Mouse (Mus musculus): ENCODE measurements around the gene Grcc10. TPM values are rescaled to one million over a fixed set of nuclear protein-coding genes. Genes with fewer than 3 reads are reported as not detected.

Gene Grcc10
- polyA plus RNA-seq, 1 experiment from 2014 or later, result 445 TPM

DNA sequence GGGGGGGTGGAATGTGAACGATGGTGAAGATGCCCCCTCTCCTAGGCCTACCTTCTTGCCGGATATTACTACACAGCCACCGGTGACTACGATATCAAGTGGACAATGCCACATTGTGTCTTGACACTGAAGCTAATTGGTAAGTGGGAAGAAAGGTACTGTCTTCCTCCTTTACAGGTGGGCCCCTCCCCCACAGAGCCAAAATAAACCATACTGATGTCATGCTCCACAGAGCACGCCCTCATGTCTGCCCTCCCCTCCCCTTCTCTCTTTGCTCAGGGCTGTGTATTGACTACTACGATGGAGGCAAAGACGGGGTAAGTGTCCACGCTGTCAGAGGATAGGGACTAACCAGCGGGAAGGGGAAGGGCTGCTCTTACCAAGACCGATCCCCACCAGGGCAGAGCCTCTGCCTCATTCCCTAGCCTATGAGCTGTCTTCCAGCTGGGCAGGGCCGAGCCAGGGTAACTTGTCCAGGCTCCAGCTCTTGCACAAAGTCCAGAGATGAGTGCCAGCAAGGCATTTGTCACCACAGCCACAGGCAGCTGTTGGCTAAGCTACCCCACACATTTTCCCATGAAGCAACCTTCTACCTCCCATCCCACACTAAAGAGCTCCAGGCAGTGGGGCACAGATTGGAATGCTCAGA is 41.1 kb downstream of the Grcc10 start:
- H3K36me3 ChIP-seq, result peaks cover 62% of the 10 kb centered on the region
- WGBS, result 90% methylated on average over 11 of the region's 11 CpGs
- H3K27me3 ChIP-seq (ENCODE audit: low read depth, poor library complexity, severe bottlenecking), result no peaks in the 10 kb centered on the region
- H3K27ac ChIP-seq (replicated peaks), result no peak overlapping the region
- no peak for DNase-seq (ENCODE audit: low spot score)
- no peak overlapping the region for H3K4me3 ChIP-seq
- no peaks in the 10 kb centered on the region for H3K9me3 ChIP-seq (replicated peaks)
- 0 out of 2 replicates have a peak, but pooled peaks cover 4% of the 10 kb centered on the region for H3K4me1 ChIP-seq

DNA sequence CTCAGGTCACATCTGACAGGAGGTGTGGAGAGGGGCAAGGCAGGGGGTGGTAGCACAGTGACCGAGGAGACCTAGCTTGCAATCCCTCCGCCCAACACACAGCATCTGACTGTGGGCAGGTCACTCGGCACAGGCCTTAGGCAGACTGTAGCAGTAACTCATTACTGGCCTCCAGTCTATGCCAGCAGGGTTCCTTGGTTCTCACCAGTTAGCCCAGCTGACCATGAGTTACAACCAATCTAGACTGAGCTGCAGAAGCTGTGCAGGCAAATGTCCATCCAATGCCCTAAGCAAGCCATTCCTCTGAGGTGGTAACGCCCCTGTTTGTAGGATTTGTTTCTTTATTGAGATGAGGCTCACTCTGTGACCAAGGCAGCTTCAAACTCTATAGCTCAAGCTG is 41.8 kb downstream of the Grcc10 start:
- no peaks in the 10 kb centered on the region for H3K9me3 ChIP-seq (replicated peaks)
- DNase-seq (ENCODE audit: low spot score), result no peak
- no peaks in the 10 kb centered on the region for H3K27me3 ChIP-seq (ENCODE audit: low read depth, poor library complexity, severe bottlenecking)
- H3K27ac ChIP-seq (replicated peaks), result no peak overlapping the region
- H3K4me3 ChIP-seq, result no peak overlapping the region
- peaks cover 55% of the 10 kb centered on the region for H3K36me3 ChIP-seq
- WGBS, result 90% methylated on average over 4 of the region's 4 CpGs
- 0 out of 2 replicates have a peak, but pooled peaks cover 4% of the 10 kb centered on the region for H3K4me1 ChIP-seq

DNA sequence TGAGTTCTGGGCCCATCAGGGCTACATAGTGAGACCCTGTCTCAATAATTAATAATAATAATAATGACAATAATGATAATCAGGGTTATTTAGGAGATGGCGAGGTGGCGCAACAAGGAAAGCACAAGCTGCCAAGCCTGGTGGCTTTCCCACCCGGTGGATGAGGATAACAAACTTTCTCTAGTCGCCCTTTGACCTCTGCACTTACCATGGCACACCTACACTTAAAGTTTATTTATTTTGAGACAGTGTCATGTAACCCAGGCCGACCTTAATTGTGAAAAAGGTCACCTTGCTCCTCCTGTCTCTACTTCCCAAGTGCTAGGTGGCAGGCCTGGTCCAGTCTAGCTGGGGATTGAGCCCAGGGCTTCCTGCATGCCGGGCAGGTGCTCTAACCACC is 42.4 kb downstream of the Grcc10 start:
- no peaks in the 10 kb centered on the region for H3K27me3 ChIP-seq (ENCODE audit: low read depth, poor library complexity, severe bottlenecking)
- H3K4me3 ChIP-seq, result no peak overlapping the region
- no peaks in the 10 kb centered on the region for H3K9me3 ChIP-seq (replicated peaks)
- no peak overlapping the region for H3K27ac ChIP-seq (replicated peaks)
- H3K4me1 ChIP-seq, result 0 out of 2 replicates have a peak, but pooled peaks cover 4% of the 10 kb centered on the region
- DNase-seq (ENCODE audit: low spot score), result no peak
- H3K36me3 ChIP-seq, result peaks cover 49% of the 10 kb centered on the region
- WGBS, result 89% methylated on average over 6 of the region's 6 CpGs

DNA sequence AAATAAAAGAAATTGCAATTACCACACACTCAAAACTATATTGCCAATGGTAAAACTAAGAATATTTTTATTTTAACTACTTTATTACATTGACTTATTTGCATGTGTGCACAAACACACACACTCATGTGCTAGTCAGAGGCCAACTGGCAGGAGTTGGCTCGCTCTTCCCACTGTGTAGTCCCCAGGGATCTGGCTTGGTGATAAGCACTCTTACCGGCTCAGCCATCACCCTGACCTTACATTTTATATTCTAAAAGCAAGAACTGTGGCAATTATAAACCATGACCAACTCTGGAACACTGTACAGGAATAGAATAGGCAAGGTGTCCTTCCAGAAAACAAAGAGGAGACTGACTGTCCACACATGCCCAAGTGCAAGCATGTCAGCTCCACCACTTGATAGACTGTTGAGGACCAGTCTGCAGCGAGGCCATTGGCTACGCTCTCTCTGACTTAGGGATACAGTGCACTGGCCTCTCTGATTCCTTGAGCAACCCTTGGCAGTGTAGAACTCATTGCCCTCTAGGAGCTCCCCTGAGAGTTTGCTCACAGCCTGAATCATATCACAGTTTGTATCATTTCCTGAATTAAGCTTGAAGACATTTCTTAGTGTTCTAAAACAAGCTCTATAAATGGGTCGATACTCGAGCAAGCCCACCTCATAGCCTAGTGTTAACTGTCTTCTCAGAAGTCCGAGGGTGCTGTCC is 44.6 kb downstream of the Grcc10 start:
- Histone ChIP-seq H3K36me3 (peaks cover 27% of the 10 kb centered on the region), H3K4me1 (0 out of 2 replicates have a peak, but pooled peaks cover 4% of the 10 kb centered on the region), H3K4me3 (no peak overlapping the region), H3K27me3 (ENCODE audit: low read depth, poor library complexity, severe bottlenecking) (no peaks in the 10 kb centered on the region), H3K9me3 (replicated peaks) (no peaks in the 10 kb centered on the region), H3K27ac (replicated peaks) (no peak overlapping the region)
- 94% methylated on average over 7 of the region's 7 CpGs for WGBS
- DNase-seq (ENCODE audit: low spot score), result no peak

DNA sequence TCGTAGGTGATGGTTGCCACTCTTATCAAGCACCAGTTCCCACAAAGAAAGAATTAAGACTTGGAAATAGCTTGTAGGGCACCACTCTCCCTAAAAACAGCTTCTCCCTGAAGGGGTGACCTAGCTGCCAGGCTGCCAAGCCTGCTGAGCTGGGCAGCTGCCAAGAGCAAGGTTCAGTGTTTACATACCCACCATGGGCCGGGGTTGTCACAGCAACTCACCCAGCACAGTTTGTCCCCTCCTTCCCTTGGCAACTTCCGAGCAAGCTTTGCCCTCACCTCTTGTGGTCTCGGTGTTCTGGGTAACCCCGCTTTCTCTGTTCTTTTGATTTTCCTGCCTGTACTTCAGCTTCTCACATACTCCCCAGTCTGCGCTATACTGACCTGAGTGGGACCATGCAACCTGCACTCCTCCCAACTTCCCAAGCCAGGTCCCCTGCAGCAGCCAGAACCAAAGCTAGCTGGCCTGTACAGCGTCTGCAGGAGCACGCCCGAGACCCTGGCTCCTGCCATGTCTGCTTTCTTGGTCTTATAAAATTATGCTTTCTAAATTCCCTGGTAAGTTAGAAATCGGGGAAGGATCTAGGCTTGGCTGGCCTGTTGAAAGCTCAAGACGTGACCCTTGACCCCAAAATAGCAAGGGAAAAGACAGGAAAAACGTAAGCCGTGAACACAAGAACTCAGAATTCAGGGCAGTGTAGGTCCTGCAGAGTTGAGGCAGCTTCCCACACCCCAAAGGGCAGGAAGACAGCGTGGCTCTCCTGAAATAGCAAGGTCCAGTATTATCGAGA is 46.8 kb downstream of the Grcc10 start:
- WGBS, result 83% methylated on average over 15 of the region's 15 CpGs
- no peak for DNase-seq (ENCODE audit: low spot score)
- H3K9me3 ChIP-seq (replicated peaks), result no peaks in the 10 kb centered on the region

DNA sequence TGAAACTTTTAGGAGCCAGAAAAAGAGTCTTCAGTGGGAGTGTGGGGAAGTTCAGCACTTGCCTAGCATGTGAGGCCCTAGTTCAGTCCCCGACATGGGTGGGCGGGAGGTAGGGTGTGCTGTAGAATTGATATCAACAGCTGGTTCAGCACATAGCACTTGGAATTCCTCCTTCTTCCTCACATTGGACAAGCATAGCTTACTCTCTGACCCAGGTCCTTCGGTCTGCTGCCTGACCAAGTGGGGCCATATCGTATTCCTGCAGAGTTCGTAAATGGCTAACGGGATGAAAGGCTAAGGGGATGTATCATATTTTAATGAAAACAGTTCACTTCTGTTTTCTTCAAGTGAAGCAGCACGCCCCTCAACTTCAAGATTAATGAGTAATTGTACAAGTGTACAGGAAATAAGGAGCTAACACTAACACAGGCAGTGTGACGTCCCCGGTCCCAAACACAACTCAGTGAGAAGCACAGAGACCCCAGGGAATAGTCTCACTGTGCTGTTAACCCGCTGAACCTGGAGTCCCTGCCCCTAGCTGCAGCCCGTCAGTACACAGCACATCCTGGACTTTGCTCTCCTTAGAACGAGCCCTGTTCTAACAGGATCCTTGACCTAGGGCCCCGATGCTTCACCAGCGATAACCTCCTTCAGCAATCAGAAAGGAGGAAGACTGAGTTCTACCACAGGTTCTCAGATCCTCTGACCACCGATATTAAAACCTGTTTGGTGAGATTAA is 47.8 kb downstream of the Grcc10 start:
- no peak overlapping the region for H3K27ac ChIP-seq (replicated peaks)
- H3K27me3 ChIP-seq (ENCODE audit: low read depth, poor library complexity, severe bottlenecking), result no peaks in the 10 kb centered on the region
- no peaks in the 10 kb centered on the region for H3K9me3 ChIP-seq (replicated peaks)
- no peak for DNase-seq (ENCODE audit: low spot score)
- 82% methylated on average over 15 of the region's 15 CpGs for WGBS
- H3K4me3 ChIP-seq, result no peak overlapping the region
- H3K4me1 ChIP-seq, result 0 out of 2 replicates have a peak, but pooled peaks cover 4% of the 10 kb centered on the region
- no peaks in the 10 kb centered on the region for H3K36me3 ChIP-seq

More for the DNA sequence above, 46.8 kb downstream of the Grcc10 start:
- Histone ChIP-seq H3K4me3 (no peak overlapping the region), H3K4me1 (0 out of 2 replicates have a peak, but pooled peaks cover 4% of the 10 kb centered on the region), H3K27ac (replicated peaks) (no peak overlapping the region), H3K36me3 (peaks cover 5% of the 10 kb centered on the region), H3K27me3 (ENCODE audit: low read depth, poor library complexity, severe bottlenecking) (no peaks in the 10 kb centered on the region)

DNA sequence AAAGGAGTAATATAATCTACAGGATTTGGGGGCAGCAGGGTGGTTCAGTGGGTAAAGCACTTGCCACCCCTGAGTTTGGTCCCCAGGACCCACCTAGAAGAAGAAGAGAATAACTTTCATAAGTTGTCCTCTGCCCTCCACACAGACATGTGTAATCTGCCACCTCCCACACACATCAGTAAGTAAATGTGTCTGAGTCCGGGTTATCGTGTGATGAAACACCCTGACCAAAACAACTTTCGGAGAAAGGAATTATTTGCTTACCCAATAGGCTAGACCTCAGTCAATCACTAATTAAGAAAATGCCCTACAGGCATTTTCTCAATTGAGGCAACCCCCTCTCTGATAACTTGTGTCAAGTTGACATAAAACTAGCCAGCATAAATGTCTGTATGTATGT is 50.7 kb downstream of the Grcc10 start:
- Histone ChIP-seq H3K4me1 (no peaks in the 10 kb centered on the region), H3K27ac (replicated peaks) (no peak overlapping the region), H3K4me3 (no peak overlapping the region), H3K9me3 (replicated peaks) (no peaks in the 10 kb centered on the region), H3K27me3 (ENCODE audit: low read depth, poor library complexity, severe bottlenecking) (no peaks in the 10 kb centered on the region), H3K36me3 (no peaks in the 10 kb centered on the region)
- DNase-seq (ENCODE audit: low spot score), result no peak
- WGBS, result 97% methylated on average over 3 of the region's 3 CpGs

MicroRNAs within 50 kb of the gene (microRNA counts, 519-probe panel; counts per million panel counts)
- not detected for microRNA mmu-miR-141
- microRNA mmu-miR-200c, result 4,291 counts per million, percentile 21 among the panel's probes with 10 or more counts

Small RNA genes lying within 50 kb of the gene (microRNA-seq; reads per million reads assigned to microRNA genes)
- gene Mir141 (91.6 reads per million, percentile 49 among the genes with 10 or more reads in this experiment), gene Mir200c (600 reads per million, percentile 70 among the genes with 10 or more reads in this experiment)

Other genes starting within 250 kb of the Grcc10 start
- gene C1rl, start 248.3 kb downstream of the Grcc10 start, polyA plus RNA-seq (2016; fragmentation: Nextera tagmentation; extraction: Ambion mirVana), result 0.14 and 0.28 TPM in 2 replicates
- 0.06 and 0.12 TPM in 2 replicates for gene C1ra, start 229.0 kb downstream of the Grcc10 start, polyA plus RNA-seq (2016; fragmentation: Nextera tagmentation; extraction: Ambion mirVana)
- 0.17 and 0.37 TPM in 2 replicates for gene C1s1, start 199.0 kb downstream of the Grcc10 start, polyA plus RNA-seq (2016; fragmentation: Nextera tagmentation; extraction: Ambion mirVana)
- gene C1rb, start 171.1 kb downstream of the Grcc10 start, polyA plus RNA-seq (2016; fragmentation: Nextera tagmentation; extraction: Ambion mirVana), result not detected in 2 replicates
- 0.11 TPM in 1 of 2 replicates, not detected in the other for gene C1s2, start 105.3 kb downstream of the Grcc10 start, polyA plus RNA-seq (2016; fragmentation: Nextera tagmentation; extraction: Ambion mirVana)
- 35.8 and 38.7 TPM in 2 replicates for gene Lpcat3, start 78.3 kb downstream of the Grcc10 start, polyA plus RNA-seq (2016; fragmentation: Nextera tagmentation; extraction: Ambion mirVana)
- gene Emg1, start 29.2 kb downstream of the Grcc10 start, polyA plus RNA-seq (2016; fragmentation: Nextera tagmentation; extraction: Ambion mirVana), result 217 and 243 TPM in 2 replicates
- gene Phb2, start 29.0 kb downstream of the Grcc10 start, polyA plus RNA-seq (2016; fragmentation: Nextera tagmentation; extraction: Ambion mirVana), result 401 and 471 TPM in 2 replicates
- gene Ptpn6, start 2.7 kb downstream of the Grcc10 start, polyA plus RNA-seq (2016; fragmentation: Nextera tagmentation; extraction: Ambion mirVana), result 6.1 and 7.2 TPM in 2 replicates
- gene Gm45234, start 14.6 kb upstream of the Grcc10 start, polyA plus RNA-seq (2016; fragmentation: Nextera tagmentation; extraction: Ambion mirVana), result not detected in 2 replicates
- 10.2 and 10.5 TPM in 2 replicates for gene Atn1, start 15.2 kb upstream of the Grcc10 start, polyA plus RNA-seq (2016; fragmentation: Nextera tagmentation; extraction: Ambion mirVana)
- 4.6 and 6.5 TPM in 2 replicates for gene Eno2, start 28.3 kb upstream of the Grcc10 start, polyA plus RNA-seq (2016; fragmentation: Nextera tagmentation; extraction: Ambion mirVana)
- 1.3 and 1.4 TPM in 2 replicates for gene Lrrc23, start 38.4 kb upstream of the Grcc10 start, polyA plus RNA-seq (2016; fragmentation: Nextera tagmentation; extraction: Ambion mirVana)
- 8.8 and 10.0 TPM in 2 replicates for gene Spsb2, start 67.3 kb upstream of the Grcc10 start, polyA plus RNA-seq (2016; fragmentation: Nextera tagmentation; extraction: Ambion mirVana)
- gene Tpi1, start 72.9 kb upstream of the Grcc10 start, polyA plus RNA-seq (2016; fragmentation: Nextera tagmentation; extraction: Ambion mirVana), result 786 and 953 TPM in 2 replicates
- 212 and 228 TPM in 2 replicates for gene Usp5, start 88.1 kb upstream of the Grcc10 start, polyA plus RNA-seq (2016; fragmentation: Nextera tagmentation; extraction: Ambion mirVana)
- 258 and 273 TPM in 2 replicates for gene Cdca3, start 88.2 kb upstream of the Grcc10 start, polyA plus RNA-seq (2016; fragmentation: Nextera tagmentation; extraction: Ambion mirVana)
- 0.89 and 3.4 TPM in 2 replicates for gene Gnb3, start 98.9 kb upstream of the Grcc10 start, polyA plus RNA-seq (2016; fragmentation: Nextera tagmentation; extraction: Ambion mirVana)
- 8.3 and 9.9 TPM in 2 replicates for gene P3h3, start 116.4 kb upstream of the Grcc10 start, polyA plus RNA-seq (2016; fragmentation: Nextera tagmentation; extraction: Ambion mirVana)
- 2.8 and 3.6 TPM in 2 replicates for gene Gpr162, start 122.6 kb upstream of the Grcc10 start, polyA plus RNA-seq (2016; fragmentation: Nextera tagmentation; extraction: Ambion mirVana)
- 0.05 TPM in 1 of 2 replicates, not detected in the other for gene Cd4, start 146.8 kb upstream of the Grcc10 start, polyA plus RNA-seq (2016; fragmentation: Nextera tagmentation; extraction: Ambion mirVana)
- gene Lag3, start 170.3 kb upstream of the Grcc10 start, polyA plus RNA-seq (2016; fragmentation: Nextera tagmentation; extraction: Ambion mirVana), result 1.0 and 1.5 TPM in 2 replicates
- 261 and 296 TPM in 2 replicates for gene Ptms, start 178.7 kb upstream of the Grcc10 start, polyA plus RNA-seq (2016; fragmentation: Nextera tagmentation; extraction: Ambion mirVana)
- 428 and 435 TPM in 2 replicates for gene Mlf2, start 190.0 kb upstream of the Grcc10 start, polyA plus RNA-seq (2016; fragmentation: Nextera tagmentation; extraction: Ambion mirVana)
- 140 and 142 TPM in 2 replicates for gene Cops7a, start 224.2 kb upstream of the Grcc10 start, polyA plus RNA-seq (2016; fragmentation: Nextera tagmentation; extraction: Ambion mirVana)